Mouse (Mus musculus): ENCODE measurements around the gene 4933427I04Rik.
A peak's percentile ranks its signal among the peaks of the same experiment; 100 is the strongest.

4933427I04Rik gene

DNA sequence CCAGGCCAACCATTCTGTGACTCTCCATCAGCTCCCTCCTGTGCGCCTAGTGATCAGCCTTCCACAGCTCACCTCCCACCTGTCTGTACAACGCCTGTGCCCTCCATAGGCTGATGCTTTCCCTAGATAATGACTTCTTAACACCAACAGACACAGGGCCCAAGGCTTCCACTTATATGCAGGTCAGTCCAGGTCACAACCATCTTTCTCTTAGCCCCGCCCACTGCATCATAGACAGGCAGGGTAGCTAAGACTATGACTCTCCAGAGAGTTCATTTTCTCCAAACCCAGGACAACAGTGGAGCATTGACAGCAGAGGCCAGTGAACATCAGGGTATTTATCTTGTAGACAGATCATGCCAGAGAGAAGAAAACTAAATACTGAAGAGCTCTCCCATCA, at the start of gene 4933427I04Rik:
4933427I04Rik (plus strand) TSS at position 301 of the 400 bp plus-strand sequence.
- no peak for DNase-seq (ENCODE audit: low read depth)

DNA sequence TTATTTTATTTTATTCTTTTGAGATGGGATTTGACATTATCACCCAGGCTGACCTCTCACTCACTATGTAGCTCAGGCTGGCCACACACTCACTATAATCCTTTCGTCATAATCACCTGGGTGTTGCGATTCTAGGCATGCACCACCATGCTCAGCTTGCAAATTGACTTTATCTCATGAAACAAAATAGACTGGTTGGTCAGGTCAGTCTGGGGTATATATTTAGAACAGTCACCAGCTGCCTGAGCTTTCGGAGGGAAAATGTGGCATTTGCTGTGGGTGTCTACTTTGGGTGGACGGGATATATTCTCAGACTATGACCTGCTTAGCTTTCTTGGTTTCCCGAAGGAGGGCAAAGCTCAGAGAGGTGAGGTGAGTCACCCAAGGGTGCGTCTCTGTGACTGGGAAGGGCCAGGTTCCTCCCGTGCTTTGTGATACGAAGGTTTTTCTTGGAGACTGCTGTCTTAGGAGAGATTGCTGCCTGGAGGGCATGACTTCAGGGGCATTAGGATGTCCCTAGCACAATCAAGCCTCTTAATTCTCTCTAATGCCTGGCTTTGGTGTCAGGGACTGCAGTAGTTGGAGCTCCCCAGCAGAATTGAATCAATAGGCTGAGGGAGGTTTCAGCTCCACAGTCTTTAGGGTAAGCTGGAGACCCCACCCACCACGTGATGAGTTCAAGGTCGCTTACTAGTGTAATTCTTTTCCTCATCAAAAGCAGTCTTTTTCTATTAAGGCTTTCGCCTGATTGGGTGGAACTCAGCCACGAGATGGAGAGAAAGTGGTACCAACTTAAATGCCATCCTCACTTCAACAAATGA, 48.8 kb upstream of the 4933427I04Rik start:
- no peak for DNase-seq (ENCODE audit: low read depth)

DNA sequence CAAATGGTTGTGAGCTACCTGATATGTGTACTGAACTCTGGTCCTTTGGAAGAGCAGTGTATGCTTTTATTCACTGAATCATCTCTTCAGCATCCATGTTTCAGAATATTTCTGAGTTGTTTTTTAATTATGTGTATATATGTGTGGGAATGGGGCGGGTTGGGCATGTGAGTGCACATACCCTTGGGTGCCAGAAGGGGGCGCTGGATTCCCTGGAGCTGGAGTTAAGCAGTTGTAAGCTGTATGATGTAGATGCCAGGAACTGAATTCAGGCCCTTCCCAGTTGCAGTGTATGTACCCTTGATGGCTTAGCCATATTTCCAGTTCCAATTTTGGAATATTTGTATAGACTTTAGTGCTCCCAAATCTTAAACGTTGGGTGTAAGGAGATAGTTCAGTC, 47.0 kb upstream of the 4933427I04Rik start:
- DNase-seq (ENCODE audit: low read depth): no peak

DNA sequence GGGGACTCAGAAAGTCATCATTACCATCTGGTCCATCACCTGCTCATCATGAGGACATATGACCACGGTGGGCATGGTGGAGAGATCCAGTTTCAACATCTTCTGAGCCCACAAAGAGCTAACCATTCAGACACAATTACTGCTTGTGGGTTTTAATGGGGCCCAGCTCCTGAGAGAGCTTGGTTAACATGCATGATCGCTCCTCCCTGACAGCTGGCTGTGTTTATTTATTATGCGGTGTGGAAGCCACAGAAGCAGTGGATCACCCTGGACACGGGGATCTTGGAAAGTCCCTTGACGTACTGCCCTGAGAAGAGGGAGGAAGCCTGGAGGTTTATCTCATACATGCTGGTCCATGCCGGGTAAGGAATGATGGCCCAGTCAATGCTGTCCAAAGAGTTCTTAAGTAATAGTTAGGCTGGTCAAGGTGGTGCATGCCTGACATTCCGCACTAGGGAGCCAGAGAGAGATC, 45.4 kb upstream of the 4933427I04Rik start:
- no peak for DNase-seq (ENCODE audit: low read depth)

DNA sequence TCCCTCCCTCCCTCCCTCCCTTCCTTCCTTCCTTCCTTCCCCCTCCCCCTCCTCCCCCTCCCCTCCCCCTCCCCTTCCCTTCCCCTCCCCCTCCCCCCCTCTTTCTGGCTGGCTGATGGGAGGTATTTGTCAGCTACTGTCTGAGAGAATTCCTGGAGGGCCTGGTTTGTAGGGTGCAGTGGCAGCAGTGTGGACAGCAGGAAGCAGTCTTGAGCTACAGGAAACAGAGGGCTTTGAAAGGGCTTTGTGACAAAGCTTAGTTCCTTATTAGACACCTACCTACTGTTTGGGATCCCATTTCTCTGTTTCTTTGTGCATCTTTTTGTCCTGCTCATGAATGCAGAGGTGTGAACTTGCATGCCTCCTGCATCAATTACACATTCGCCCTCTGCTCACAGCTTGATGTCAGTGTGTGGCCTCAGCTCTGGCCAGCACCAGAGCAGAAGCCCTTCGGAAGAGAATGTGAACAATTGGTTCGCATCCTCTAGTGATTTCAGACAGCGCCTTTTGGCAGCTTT, 40.3 kb upstream of the 4933427I04Rik start:
- peak; percentile 50 for DNase-seq (ENCODE audit: low read depth)

DNA sequence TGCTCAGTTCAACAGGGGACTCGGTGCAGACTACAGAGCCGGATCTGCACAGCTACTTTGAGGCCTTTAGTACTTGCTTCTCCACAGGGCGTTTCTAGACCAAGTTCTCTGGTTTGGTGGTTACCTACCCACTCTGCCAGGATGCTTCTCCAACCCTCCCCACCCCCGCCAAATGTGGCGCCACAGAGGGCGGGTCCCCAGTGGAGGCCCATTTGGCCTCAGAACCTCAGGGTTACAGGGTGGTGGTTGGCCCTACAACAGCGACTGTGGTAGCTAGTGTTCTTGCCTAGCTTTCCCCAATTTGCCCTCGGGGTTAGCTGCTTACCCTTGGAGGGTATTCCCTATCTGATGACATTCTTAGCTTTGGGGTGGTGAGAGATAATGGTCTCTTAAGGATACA, 17.4 kb upstream of the 4933427I04Rik start:
- no peak for DNase-seq (ENCODE audit: low read depth)

DNA sequence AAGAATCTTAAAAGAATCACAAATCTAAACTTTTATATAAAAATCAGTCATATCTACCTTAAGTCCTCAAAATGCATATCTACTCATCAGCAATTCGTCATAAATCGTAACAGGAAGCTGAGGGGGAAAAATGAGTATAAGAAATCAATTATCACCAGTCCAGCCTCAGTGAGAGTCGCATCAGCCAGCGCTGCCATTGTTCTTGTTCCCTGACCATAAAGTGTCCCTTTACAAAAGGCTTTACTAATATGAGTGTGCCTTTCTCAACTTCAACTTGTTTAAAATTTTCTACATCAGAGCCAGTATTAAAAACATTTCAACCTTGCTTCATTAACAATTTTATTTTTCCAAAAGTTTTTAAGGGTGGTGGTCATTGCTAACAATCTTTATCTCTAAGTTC, 2.6 kb upstream of the 4933427I04Rik start:
- no peak for DNase-seq (ENCODE audit: low read depth)

DNA sequence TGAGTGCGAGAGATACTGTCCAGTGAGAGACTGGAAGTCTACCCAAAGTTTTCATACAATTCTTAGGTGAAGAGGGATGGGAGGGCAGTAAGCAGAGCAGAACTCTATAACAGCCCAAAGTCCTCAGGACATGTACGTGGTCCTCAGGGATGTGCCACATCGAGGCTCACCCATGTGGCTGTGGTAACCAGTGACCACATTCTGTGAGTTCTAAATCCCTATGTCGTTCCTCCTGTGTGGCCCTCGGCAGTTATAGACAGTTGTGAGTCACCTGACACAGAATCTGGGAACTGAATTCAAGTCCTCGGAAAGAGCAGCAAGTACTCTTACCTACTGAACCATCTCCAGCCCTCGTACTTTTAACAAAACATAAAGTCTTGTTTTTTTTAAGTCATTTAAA, 1.4 kb upstream of the 4933427I04Rik start:
- DNase-seq (ENCODE audit: low read depth): no peak

DNA sequence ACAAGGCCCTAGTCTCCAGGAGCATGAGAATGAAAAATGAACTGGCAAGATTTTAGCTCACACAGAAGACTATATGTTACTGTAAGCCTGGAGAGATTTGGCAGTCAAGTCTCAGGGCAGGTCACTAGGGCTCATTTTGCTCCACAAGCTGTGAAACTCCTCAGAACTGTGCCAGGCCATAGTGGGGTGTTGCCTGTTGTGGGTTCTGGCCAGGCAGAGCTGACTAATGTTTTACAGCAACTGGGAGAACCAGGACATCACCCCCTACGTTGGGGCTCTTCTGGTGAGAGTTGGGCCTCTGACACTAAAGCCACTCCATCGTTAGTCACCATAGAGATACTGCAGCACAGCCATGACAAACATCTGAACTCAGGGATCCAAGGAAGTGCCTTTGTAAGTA, 324 bp downstream of the 4933427I04Rik start:
- DNase-seq (ENCODE audit: low read depth): no peak

DNA sequence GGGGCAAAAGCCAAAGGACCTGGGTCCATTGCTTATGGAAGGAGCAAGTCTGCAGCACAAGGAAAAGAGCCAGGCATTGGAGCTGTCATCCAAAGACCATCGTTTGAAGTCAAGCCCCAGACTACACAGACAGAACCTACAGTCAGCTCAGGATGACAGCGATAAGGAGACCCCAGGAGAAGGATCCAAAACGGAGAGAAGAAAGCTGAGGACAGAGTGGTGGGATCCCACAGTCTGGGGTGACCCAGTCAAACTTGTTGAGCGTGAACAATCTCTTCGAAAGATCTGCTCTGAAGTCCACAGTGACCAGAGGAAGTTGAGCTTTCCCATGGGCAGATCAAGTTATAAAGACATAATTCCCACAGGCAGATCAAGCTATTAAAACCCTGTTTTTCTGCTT, 1.1 kb downstream of the 4933427I04Rik start:
- no peak for DNase-seq (ENCODE audit: low read depth)

DNA sequence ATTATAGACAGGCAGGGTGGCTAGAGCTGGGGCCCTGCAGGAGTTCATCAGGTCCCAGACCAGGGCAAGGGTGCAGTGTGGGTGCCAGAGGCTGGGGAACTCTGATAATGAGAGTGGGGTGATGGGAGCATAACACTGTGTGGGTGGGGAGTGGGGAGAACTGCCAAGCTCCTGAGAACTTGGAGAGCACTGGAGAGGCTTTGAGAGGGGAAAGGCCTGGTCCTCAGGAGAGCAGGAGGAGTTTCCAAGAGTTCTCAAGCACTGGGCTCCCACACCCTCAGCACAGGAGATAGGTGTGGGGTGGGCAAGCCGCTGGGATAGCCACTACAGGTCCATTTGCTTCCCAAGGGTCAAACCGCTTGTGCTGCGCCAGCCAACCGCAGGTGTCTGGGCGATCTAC, 34.2 kb downstream of the 4933427I04Rik start:
- DNase-seq (ENCODE audit: low read depth): no peak

DNA sequence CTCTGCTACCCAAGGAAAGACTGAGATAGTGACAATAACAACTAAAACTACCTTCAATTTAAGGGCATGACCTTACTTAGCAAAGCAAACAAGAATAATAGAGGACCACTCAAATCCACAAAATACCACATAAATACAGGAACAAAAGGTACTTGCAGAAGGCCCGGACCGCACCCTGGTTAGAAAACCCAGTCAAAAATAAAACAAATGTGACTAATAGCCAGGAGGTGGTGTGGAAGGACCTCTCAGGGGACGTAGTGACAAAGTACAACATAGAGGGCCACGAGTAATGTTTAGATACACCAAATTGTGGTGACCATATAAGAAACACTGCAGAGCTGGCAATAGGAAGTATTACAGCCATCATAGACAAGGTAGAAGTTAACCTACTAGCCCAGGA, 34.8 kb downstream of the 4933427I04Rik start:
- no peak for DNase-seq (ENCODE audit: low read depth)

DNA sequence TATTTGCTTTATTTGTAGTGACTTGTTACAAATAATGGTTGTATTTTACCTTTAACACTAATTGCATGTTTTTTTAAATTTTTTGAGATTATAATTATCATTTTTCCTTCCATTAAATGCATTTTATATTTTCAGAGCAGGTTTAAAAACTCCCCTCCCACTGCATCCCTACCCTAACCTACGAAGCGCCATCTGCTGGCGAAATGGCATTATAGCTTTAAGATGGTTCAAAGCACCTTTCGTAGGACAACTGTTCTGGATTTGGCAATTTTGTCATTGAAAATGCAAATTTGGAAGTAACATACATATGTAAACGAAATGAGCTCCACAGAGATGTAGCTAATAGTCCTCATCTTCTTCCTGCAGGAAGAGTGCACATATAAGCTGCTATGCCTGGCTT, 39.2 kb downstream of the 4933427I04Rik start:
- DNase-seq (ENCODE audit: low read depth): peak; percentile 43

DNA sequence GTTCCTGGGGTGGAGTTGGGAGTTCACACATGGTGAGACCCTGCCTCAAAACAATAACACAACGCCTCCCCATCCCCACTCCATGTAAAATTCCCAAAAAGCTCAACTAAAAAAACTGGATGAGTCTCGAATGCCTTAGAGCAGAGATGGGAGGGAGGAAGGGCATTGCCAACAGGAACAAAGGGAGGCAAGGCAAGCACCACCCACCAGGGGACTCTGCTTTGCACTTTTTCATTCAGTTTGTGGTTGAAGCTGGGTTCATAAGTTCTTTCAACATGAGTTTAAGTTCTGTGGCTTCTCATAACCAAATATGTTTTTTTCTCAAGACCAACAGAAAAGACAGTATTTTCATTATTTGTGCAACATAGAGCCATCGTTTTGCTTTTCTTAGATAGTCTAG, 44.0 kb downstream of the 4933427I04Rik start:
- DNase-seq (ENCODE audit: low read depth): peak; percentile 56

DNA sequence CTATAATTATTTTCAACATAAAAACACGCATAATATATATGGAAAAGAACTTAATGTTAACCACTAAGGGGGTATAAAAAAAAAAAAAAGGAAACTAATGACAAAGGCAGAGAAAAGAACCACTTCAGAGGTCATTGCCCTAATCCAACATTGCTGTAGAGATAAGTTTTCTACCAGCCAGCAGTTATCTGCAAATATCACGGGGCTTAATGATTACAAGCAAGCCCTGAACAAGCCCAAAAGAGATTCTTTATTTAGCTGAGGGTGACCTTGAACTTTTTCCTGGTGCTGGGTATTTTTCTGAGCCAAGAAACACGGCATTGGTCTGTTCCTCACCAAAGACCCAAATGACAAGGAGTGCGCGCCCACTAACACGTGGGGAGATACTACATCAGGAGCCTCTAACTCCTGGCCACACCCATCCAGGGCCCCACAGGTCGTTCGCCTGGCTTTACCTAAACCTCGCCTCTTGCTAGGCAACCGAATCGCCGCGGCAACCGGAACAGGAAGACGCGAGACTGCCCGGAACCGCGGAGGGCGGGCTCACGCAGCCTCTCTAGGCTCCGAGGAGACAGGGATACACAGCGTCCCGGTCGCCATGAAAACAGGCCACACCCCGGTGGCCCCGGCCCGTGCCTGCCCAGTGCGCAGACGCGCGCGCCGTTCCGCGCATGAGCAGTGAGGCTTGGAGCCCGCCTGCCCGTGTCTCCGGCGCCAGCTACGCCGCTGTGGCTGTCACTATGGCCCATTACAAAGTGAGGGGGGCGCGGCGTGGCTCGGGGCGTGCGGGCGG, 45.0 kb downstream of the 4933427I04Rik start, which contains the start of gene Mycbp:
Mycbp (plus strand) TSS at position 500 of the 793 bp plus-strand sequence.
- peak; percentile 97 for DNase-seq (ENCODE audit: low read depth)

DNA sequence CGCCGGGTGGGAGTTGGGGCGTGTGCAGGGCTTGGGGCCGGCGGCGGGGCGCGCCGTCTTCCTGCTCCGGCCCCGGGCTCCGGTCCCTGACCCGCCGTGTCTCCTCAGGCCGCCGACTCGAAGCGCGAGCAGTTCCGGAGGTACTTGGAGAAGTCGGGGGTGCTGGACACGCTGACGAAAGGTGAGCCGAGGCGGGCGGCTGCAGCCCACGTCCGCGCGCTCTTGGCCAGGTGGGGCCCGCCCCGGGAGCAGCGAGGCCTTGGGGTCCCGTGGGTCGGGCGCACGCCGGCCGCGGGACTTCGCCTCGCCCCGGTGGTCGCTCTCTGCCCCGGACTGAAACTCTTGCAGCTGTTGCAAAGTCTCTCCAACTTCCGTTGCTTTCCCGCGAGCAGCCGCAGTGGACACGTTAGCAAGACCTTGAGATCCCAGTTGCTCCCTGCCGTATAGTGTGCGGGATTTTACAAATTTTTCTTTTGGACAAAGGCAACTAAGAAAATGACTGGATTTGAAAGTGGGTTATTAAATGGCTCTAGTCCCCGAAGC, 45.7 kb downstream of the 4933427I04Rik start:
- peak; percentile 45 for DNase-seq (ENCODE audit: low read depth)

DNA sequence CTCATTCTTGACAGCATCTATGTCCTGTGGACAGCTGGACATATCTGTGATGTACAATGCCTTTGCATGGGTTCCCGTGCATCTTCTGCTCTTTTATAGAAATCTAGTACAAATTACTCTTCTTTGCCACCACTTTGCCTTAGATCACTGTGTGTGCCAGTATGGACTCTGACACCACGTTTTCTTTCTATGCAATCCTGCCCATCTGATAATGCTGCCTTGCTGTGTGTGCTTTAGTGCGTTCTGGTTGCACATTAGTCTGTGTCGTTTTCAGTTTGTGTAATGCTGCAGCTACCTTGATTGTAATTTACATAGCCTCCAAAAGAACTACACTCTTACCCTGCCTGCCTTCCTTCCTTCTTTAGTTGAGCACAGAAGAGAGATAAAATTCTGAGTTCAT, 52.0 kb downstream of the 4933427I04Rik start:
- no peak for DNase-seq (ENCODE audit: low read depth)

DNA sequence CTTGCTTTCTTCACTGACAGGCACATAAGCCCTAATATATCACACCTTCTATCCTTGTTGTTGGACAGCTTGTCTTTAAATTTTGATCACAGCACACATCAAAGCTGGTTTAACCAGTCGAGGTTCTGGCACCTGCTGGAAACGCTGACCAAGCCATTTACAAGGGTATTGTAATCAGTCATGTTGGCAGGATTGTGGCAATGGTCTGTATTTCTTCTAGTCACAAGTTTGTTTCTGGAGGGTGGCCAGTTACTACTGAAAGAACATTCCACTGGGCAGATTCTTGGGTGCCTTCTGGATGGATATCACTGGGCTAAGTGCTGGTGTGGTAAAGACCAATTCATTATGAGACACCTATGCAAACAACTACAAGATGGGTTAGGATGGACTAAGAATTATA, 53.0 kb downstream of the 4933427I04Rik start:
- no peak for DNase-seq (ENCODE audit: low read depth)
